Mouse (Mus musculus): ENCODE data around the gene Dsn1. TPM values are rescaled to one million over a fixed set of nuclear protein-coding genes. Genes with fewer than 3 reads are reported as not detected.
A peak's percentile ranks its signal among the peaks of the same experiment; 100 is the strongest.

Dsn1 gene
- polyA plus RNA-seq, 1 experiment from 2014 or later: 30.4 TPM

DNA sequence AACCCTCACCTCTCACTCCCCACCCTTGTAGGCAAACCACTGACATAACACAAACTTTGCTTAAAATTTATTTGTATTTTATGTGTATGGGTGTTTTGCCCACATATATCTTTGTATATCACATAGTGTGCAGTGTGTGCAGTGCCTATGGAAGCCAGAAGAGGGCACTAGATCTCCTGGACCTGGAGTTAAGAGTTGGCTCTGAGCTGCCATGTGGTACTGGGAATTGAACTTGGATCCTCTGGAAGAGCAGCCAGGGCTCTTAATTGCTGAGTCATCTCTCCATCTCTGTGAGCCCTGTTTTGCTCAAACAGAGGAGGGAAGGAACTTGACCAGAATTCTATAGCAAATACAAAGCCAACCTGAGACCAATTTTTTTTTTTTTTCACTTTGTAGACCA is 37.0 kb upstream of the Dsn1 start:
- no peaks in the 10 kb centered on the region for H3K9me3 ChIP-seq (replicated peaks)
- H3K27me3 ChIP-seq: no peaks in the 10 kb centered on the region
- ATAC-seq (replicated peaks; ENCODE audit: insufficient number of reproducible peaks, insufficient read depth, low FRiP score, low read depth): no peak
- H3K4me3 ChIP-seq: no peak overlapping the region
- H3K27ac ChIP-seq: no peak overlapping the region
- no peak overlapping the region for H3K9ac ChIP-seq
- peaks cover 15% of the 10 kb centered on the region for H3K4me1 ChIP-seq (replicated peaks)
- H3K36me3 ChIP-seq: peaks cover 54% of the 10 kb centered on the region
- H3K4me2 ChIP-seq: no peak overlapping the region

DNA sequence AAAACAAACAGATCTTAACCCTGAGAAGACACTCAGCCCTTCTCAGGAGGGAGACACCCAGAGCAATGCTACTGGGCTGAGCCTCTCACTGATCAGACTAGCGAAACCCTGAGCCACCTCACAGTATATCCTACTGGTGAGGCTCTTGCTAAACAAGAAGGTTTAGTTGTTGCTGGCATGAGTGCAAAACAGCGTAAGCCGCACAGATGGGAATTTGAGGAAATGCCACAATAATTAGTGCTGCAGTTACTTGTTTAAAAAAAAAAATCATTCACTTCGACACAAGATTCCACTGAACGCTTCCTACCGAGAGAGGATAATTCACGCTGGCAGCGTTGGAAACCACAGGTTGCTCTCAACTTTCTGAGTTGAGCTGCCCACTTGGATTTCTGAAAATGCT is 36.6 kb upstream of the Dsn1 start:
- Histone ChIP-seq H3K27ac (no peak overlapping the region), H3K4me1 (replicated peaks) (peaks cover 11% of the 10 kb centered on the region), H3K9me3 (replicated peaks) (no peaks in the 10 kb centered on the region), H3K4me2 (no peak overlapping the region), H3K9ac (no peak overlapping the region), H3K4me3 (no peak overlapping the region), H3K36me3 (peaks cover 58% of the 10 kb centered on the region), H3K27me3 (no peaks in the 10 kb centered on the region)
- ATAC-seq (replicated peaks; ENCODE audit: insufficient number of reproducible peaks, insufficient read depth, low FRiP score, low read depth): no peak
- 87% methylated on average over 8 of the region's 8 CpGs for WGBS

DNA sequence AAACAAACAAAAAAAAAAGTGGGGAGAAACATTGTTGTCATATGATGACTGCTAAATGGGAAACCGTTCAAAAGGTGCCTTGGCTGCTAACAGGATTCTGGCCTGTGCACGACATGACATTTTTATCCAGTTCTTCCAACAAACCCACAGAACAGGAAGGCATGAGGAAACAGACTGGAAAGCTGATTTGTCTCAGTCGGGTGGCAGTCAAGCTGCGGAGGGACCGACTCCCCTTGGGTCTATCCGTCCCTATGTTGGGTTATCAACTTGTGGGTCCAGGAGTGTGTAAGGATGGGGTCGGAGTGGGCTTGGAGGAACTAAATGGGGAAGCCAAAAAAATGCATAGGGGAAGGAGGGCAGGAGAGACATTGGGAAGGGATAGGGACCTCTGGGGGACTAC is 34.5 kb upstream of the Dsn1 start:
- H3K9me3 ChIP-seq (replicated peaks): no peaks in the 10 kb centered on the region
- no peak for ATAC-seq (replicated peaks; ENCODE audit: insufficient number of reproducible peaks, insufficient read depth, low FRiP score, low read depth)
- no peak overlapping the region for H3K4me3 ChIP-seq
- no peak overlapping the region for H3K27ac ChIP-seq
- H3K9ac ChIP-seq: no peak overlapping the region
- 75% methylated on average over 7 of the region's 7 CpGs for WGBS
- H3K27me3 ChIP-seq: no peaks in the 10 kb centered on the region
- peaks cover 11% of the 10 kb centered on the region for H3K4me1 ChIP-seq (replicated peaks)
- no peak overlapping the region for H3K4me2 ChIP-seq
- H3K36me3 ChIP-seq: peaks cover 70% of the 10 kb centered on the region

DNA sequence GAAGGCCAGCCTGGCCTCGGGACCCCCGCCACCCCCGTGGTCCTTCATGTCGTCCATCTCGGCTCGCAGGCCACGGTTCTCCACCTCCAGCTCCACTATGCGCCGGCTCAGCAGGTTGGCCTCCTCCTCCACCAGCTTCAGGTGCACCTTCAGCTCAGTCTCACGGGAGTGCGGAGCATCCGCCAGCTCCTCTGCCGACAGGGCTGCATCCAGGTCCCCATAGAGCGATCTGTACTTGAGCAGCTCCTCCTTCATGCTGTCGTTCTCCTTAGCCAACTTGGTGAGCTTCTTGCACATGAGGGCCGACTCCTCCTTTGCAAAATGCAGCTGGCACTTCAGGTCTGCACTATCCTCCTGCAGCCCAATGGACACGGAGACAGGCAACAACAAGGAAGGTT is 33.7 kb upstream of the Dsn1 start:
- H3K27ac ChIP-seq: peak overlapping the region; percentile 37; the same call in 1 of the 2 replicates
- peak; percentile 15; the same call in 1 of the 2 replicates for ATAC-seq (replicated peaks; ENCODE audit: insufficient number of reproducible peaks, insufficient read depth, low FRiP score, low read depth)
- no peaks in the 10 kb centered on the region for H3K9me3 ChIP-seq (replicated peaks)
- no peaks in the 10 kb centered on the region for H3K27me3 ChIP-seq
- peaks cover 66% of the 10 kb centered on the region for H3K36me3 ChIP-seq
- H3K4me1 ChIP-seq (replicated peaks): peaks cover 11% of the 10 kb centered on the region
- H3K4me3 ChIP-seq: no peak overlapping the region
- H3K4me2 ChIP-seq: no peak overlapping the region
- H3K9ac ChIP-seq: no peak overlapping the region
- 84% methylated on average over 17 of the region's 17 CpGs for WGBS

DNA sequence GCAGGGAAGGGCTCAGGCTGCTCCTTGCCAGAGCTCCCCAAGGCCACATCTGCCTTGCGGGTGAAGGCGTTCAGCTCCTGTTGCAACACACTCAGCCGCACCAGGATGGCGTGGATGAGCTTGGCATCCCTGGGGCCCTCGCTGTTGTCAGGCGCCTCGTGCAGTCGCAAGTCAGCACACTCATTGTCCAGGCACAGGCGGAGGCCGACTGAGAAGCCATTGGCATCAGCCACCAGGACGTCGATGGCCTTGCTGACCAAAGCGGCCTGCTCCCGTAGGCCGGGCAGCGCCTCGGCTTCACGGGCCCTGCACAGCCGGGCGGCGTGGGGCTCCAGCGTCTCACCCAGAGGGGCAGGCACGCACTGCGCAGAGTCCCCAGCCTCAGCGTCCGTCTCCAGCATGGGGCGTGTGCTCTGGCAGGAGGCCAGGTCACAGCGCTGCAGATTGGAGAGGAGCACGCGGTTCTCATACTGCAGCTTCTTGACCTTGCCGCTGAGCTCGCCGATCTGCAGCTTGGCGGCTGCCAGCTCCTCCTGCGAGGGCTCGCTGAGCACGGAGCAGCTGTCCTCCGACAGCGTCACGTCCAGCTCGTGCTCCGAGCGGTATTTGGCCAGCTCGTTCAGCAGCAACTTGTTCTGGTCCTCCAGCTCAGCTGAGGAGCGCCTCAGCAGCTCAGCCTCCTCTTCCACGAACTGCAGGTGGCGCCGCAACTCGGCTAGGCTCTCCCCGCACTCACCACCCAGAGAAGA is 33.1 kb upstream of the Dsn1 start:
- no peaks in the 10 kb centered on the region for H3K9me3 ChIP-seq (replicated peaks)
- H3K27ac ChIP-seq: peak overlapping the region; percentile 37
- H3K4me2 ChIP-seq: no peak overlapping the region
- peaks cover 61% of the 10 kb centered on the region for H3K36me3 ChIP-seq
- H3K9ac ChIP-seq: no peak overlapping the region
- H3K4me3 ChIP-seq: no peak overlapping the region
- ATAC-seq (replicated peaks; ENCODE audit: insufficient number of reproducible peaks, insufficient read depth, low FRiP score, low read depth): peak; percentile 71
- 81% methylated on average over 50 of the region's 50 CpGs for WGBS
- H3K4me1 ChIP-seq (replicated peaks): peaks cover 11% of the 10 kb centered on the region
- H3K27me3 ChIP-seq: no peaks in the 10 kb centered on the region

DNA sequence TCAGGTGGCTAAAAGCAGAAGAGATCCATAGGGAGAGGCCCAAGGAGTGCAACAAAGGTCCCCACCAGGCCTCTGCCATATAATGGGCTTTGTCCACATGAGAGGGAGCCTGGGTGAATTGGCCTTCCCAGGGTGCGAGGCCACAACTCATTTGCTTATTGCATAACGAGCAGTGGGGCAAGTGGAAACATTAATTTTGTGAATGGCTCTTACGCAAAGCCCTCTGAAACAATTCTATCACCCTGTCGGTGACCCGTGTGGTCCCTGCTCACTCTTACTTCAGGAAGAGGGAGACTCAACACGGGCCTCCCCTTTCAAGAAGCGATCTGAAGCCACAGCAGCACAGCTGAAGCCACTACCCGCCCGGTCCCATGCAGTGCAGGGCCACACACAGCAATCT is 30.3 kb upstream of the Dsn1 start:
- H3K36me3 ChIP-seq: peaks cover 75% of the 10 kb centered on the region
- no peak overlapping the region for H3K27ac ChIP-seq

DNA sequence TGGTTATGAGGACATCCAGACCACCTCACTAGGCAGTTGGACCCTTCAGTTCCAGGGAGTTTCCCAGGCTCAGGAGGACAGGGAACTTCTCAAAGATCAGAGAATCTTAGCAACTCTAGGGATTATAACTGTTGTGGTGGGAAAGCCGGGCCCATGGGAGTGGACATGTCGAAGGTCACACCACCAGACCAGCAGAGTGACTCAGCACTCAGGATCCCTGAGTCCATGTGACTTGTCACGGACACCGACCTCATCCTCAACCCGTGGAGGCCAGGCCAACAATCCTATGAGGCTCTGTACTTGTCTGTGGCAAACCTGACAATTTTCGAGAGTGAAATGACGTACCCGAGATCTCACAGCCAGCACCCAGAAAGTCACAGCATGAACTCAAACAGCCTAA is 29.4 kb upstream of the Dsn1 start:
- Histone ChIP-seq H3K9ac (no peak overlapping the region), H3K9me3 (replicated peaks) (no peaks in the 10 kb centered on the region), H3K27ac (no peak overlapping the region), H3K4me2 (no peak overlapping the region), H3K36me3 (peaks cover 74% of the 10 kb centered on the region), H3K4me3 (no peak overlapping the region), H3K27me3 (no peaks in the 10 kb centered on the region), H3K4me1 (replicated peaks) (peaks cover 11% of the 10 kb centered on the region)
- WGBS: 79% methylated on average over 8 of the region's 8 CpGs
- no peak for ATAC-seq (replicated peaks; ENCODE audit: insufficient number of reproducible peaks, insufficient read depth, low FRiP score, low read depth)

More for the DNA sequence above, 30.3 kb upstream of the Dsn1 start:
- Histone ChIP-seq H3K9me3 (replicated peaks) (no peaks in the 10 kb centered on the region), H3K4me3 (no peak overlapping the region), H3K9ac (no peak overlapping the region), H3K27me3 (no peaks in the 10 kb centered on the region), H3K4me1 (replicated peaks) (peaks cover 11% of the 10 kb centered on the region), H3K4me2 (no peak overlapping the region)
- no peak for ATAC-seq (replicated peaks; ENCODE audit: insufficient number of reproducible peaks, insufficient read depth, low FRiP score, low read depth)
- 85% methylated on average over 9 of the region's 9 CpGs for WGBS

DNA sequence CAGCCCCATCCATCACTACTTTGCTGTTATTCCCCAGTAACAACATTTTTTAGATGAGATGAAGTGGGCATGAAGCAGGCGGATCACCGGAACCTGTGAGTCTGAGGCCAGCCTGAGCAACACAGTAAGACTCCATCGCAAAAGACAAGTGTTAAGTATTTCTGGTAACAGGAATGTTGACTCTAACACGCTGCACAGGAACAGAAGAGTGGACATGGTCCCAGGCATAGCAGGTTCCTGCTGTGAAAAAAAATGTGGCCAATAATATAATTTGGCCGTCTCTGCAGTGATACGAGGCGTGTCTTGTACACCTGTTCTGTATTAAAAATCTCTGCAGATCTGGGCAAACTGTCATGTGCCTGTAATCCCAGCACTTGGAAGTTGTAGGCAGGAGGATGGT is 28.4 kb upstream of the Dsn1 start:
- H3K4me3 ChIP-seq: no peak overlapping the region
- peaks cover 67% of the 10 kb centered on the region for H3K36me3 ChIP-seq
- WGBS: 88% methylated on average over 7 of the region's 7 CpGs
- H3K9ac ChIP-seq: no peak overlapping the region
- H3K4me2 ChIP-seq: no peak overlapping the region
- no peak overlapping the region for H3K27ac ChIP-seq
- H3K27me3 ChIP-seq: no peaks in the 10 kb centered on the region
- no peak for ATAC-seq (replicated peaks; ENCODE audit: insufficient number of reproducible peaks, insufficient read depth, low FRiP score, low read depth)
- H3K9me3 ChIP-seq (replicated peaks): no peaks in the 10 kb centered on the region
- H3K4me1 ChIP-seq (replicated peaks): peaks cover 6% of the 10 kb centered on the region

DNA sequence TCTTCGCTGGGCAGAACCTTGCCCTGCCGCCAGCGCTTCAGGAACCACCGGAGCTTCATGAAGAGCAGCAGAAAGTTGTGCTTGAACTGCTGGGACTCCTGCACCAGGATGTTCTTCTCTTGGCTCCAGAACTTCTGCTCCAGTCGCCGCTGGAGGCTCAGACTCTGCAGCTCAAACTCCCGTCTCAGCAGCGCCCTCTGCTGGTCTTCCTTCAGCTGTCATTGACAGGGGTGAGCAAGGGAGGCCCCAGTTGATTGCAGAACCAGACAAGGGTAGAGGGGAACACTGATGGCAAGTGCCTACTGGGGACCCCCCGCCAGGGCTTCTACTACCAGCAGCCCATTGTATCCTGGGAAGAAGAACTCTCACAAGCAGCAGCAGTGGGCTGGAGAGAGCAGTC is 23.9 kb upstream of the Dsn1 start:
- 44% methylated on average over 9 of the region's 9 CpGs for WGBS
- Histone ChIP-seq H3K4me3 (no peak overlapping the region), H3K27me3 (no peaks in the 10 kb centered on the region), H3K4me1 (replicated peaks) (peaks cover 16% of the 10 kb centered on the region), H3K9me3 (replicated peaks) (no peaks in the 10 kb centered on the region), H3K36me3 (peaks cover 71% of the 10 kb centered on the region), H3K4me2 (no peak overlapping the region), H3K9ac (no peak overlapping the region), H3K27ac (no peak overlapping the region)
- no peak; the same call in 1 of the 2 replicates for ATAC-seq (replicated peaks; ENCODE audit: insufficient number of reproducible peaks, insufficient read depth, low FRiP score, low read depth)

DNA sequence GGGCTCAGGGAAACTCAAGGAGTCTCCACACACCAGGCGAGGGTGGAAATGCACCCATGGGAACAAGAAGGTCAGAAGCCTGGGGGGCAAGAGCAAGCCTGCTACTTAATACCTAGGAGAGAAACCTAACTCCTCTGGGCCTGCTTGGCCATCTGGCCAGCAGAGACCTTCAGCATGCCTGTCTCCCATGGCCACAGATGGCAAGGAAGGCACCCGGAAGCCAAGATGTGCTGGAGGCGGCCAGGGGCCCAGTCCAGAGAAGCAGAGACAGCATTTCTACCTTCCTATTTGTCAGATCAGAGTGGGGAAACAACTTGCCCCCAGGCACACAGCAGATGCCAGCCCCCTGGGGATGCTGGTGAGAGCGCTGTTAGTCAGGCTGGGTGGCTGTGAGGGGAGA is 21.3 kb upstream of the Dsn1 start:
- H3K9me3 ChIP-seq (replicated peaks): no peaks in the 10 kb centered on the region
- peak overlapping the region; percentile 70 for H3K27ac ChIP-seq
- no peak overlapping the region for H3K4me2 ChIP-seq
- H3K4me3 ChIP-seq: no peak overlapping the region
- no peak for ATAC-seq (replicated peaks; ENCODE audit: insufficient number of reproducible peaks, insufficient read depth, low FRiP score, low read depth)
- peaks cover 82% of the 10 kb centered on the region for H3K36me3 ChIP-seq
- WGBS: 90% methylated on average over 4 of the region's 4 CpGs
- H3K9ac ChIP-seq: no peak overlapping the region
- peaks cover 16% of the 10 kb centered on the region for H3K4me1 ChIP-seq (replicated peaks)
- no peaks in the 10 kb centered on the region for H3K27me3 ChIP-seq

DNA sequence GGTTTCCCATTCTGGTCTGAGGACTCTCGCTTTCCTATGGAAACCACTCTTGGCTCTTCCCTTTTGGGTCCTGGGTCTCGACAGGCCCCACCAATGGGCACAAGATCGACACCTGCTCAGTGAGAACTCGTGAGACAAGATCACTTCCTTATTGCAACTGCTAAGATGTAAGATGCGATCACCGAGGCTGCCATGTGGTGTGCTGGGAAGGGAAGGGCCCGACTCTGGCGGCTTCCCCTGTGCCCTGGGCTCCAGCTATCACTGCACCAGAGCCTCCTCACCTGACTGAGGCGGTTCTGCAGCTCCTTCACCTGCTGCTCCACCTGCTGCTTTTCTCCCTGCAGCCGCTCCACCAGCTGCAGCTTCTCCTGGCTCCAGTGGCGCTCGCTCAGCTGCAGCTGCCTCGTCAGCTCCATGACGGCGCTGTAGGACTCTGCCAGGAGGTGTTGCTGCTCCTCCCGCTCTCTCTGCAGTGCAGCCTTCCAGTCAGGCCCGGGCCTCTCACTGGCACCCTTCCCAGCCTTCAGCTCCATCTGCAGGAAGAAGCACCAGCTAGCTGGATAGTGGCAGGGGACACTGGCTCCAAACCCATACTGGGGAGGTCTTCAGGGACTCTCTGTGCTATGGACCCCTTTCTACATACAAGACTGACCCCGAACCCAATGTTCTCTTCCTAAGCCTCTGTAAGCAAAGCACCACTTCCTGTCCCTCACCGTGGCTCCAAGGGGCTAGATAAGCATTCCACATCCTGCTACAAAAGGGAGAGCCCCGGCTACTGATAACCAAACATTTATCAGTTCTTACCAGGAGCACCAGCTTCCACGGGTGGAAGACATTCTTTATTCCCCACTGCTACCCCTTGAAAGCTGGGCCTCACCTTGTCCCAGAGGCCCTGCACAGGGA is 20.4 kb upstream of the Dsn1 start:
- Histone ChIP-seq H3K27me3 (no peaks in the 10 kb centered on the region), H3K27ac (peak overlapping the region; percentile 70), H3K4me2 (no peak overlapping the region), H3K36me3 (peaks cover 82% of the 10 kb centered on the region), H3K4me3 (no peak overlapping the region), H3K4me1 (replicated peaks) (peaks cover 16% of the 10 kb centered on the region), H3K9ac (no peak overlapping the region), H3K9me3 (replicated peaks) (no peaks in the 10 kb centered on the region)
- peak; percentile 77 for ATAC-seq (replicated peaks; ENCODE audit: insufficient number of reproducible peaks, insufficient read depth, low FRiP score, low read depth)
- WGBS: 58% methylated on average over 21 of the region's 21 CpGs

Measured in heart, embryonic 15.5 days (tissue).